ENCODE assay signal across 8 mouse cellular contexts in genomic region chr19:5367053-5367359, GRCm38 (mm10). TPM values are rescaled to one million over a fixed set of nuclear protein-coding genes. Genes with fewer than 3 reads are reported as not detected.
A peak's percentile ranks its signal among the peaks of the same experiment; 100 is the strongest.
DNase-seq lines count a peak whose midpoint lies in the region; ATAC-seq lines count a peak whose summit lies in the region.

TSS of gene Banf1 (minus strand) at chr19:5367168.

- H3K4me1 ChIP-seq in intestine, embryonic 16.5 days (ENCODE audit: control insufficient read depth, insufficient read depth, low read length): peaks cover 13% of the 10 kb centered on the region
- peaks cover 29% of the 10 kb centered on the region for H3K4me1 ChIP-seq in midbrain, embryonic 10.5 days

- DNase-seq in layer of hippocampus, adult 18-20 months (ENCODE audit: low spot score in 2 of 2): no peak
- DNase-seq in layer of hippocampus, adult 9-11 months: no peak
- DNase-seq in adrenal gland, postnatal 36 days: no peak
- DNase-seq in gastrocnemius, postnatal 25 days: no peak
- DNase-seq in midbrain, embryonic 10.5 days (ENCODE audit: low spot score): no peak
- DNase-seq in embryo, embryonic 9.5 days (ENCODE audit: extremely low spot score): no peak
- no peak for DNase-seq in kidney, postnatal 4 days

- H3K27ac ChIP-seq in intestine, embryonic 16.5 days (ENCODE audit: low read length): peak within 1 kb of the TSS; percentile 96
- peak within 1 kb of the TSS; percentile 99 for H3K27ac ChIP-seq in midbrain, embryonic 10.5 days (replicated peaks)

- peak; percentile 17; the same call in 1 of the 2 replicates for ATAC-seq in intestine, embryonic 16.5 days

- H3K36me3 ChIP-seq in intestine, embryonic 16.5 days (ENCODE audit: control insufficient read depth, insufficient read depth, low read length): peaks cover 12% of the 10 kb centered on the region
- peaks cover 66% of the 10 kb centered on the region for H3K36me3 ChIP-seq in midbrain, embryonic 10.5 days

- no peaks in the 10 kb centered on the region for H3K27me3 ChIP-seq in intestine, embryonic 16.5 days (replicated peaks; ENCODE audit: control insufficient read depth, insufficient read depth, low read length)
- no peaks in the 10 kb centered on the region for H3K27me3 ChIP-seq in midbrain, embryonic 10.5 days (ENCODE audit: low read depth, poor library complexity, severe bottlenecking)

- under 1% methylated on average over 33 of the region's 33 CpGs for WGBS in intestine, embryonic 16.5 days
- under 1% methylated on average over 33 of the region's 33 CpGs for WGBS in midbrain, embryonic 10.5 days

- H3K9ac ChIP-seq in intestine, embryonic 16.5 days (ENCODE audit: low read depth, low read length): peak within 1 kb of the TSS; percentile 93

- peak within 1 kb of the TSS; percentile 96 for H3K4me3 ChIP-seq in intestine, embryonic 16.5 days (ENCODE audit: low read length)
- peak within 1 kb of the TSS; percentile 86 for H3K4me3 ChIP-seq in midbrain, embryonic 10.5 days

- H3K4me2 ChIP-seq in intestine, embryonic 16.5 days (ENCODE audit: low read depth, low read length): peak within 1 kb of the TSS; percentile 84

- H3K9me3 ChIP-seq in intestine, embryonic 16.5 days (ENCODE audit: control insufficient read depth, low read length): no peaks in the 10 kb centered on the region
- H3K9me3 ChIP-seq in midbrain, embryonic 10.5 days (replicated peaks): no peaks in the 10 kb centered on the region

RNA-seq across cellular contexts. Expression of gene Banf1, which starts in this region (rescaled TPM):
- 10 to 100 TPM; 80.7 to 87.6 TPM for total RNA-seq in layer of hippocampus, adult 18-20 months (2021)
- total RNA-seq in adrenal gland, postnatal 36 days (2021): 100 to 1,000 TPM; 152 to 165 TPM
- total RNA-seq in gastrocnemius, postnatal 25 days (2021): 100 to 1,000 TPM; 114 to 122 TPM
- 421 and 489 TPM in 2 replicates for polyA plus RNA-seq in intestine, embryonic 16.5 days (2015; fragmentation: Nextera tagmentation; extraction: Ambion mirVana)
- 575 and 616 TPM in 2 replicates for polyA plus RNA-seq in midbrain, embryonic 10.5 days (2016; fragmentation: Nextera tagmentation; extraction: Ambion mirVana)
